Mouse (Mus musculus) limb, embryonic 15.5 days (tissue): ENCODE measurements at regions not wholly inside any gene's neighbourhood (a gene's known extent, or its start where the extent isn't known, plus 50 kb on each side); places are given as distances from the start of the nearest gene placed in this dataset.

Experiments
- ATAC-seq: fragments of 200-750 bp; cut with Nextera tagmentation; 2 replicates; pipeline ENCODE4 v1.8.0; 2017; ENCODE audit warnings: low read depth, moderate TSS enrichment; ENCODE audit not compliant: insufficient number of reproducible peaks, low FRiP score, low TSS enrichment
- H3K27ac ChIP-seq: fragments of 300-500 bp; sonication (generic); 2 replicates; pipeline ENCODE4 v1.5.1; 2015; ENCODE audit warnings: moderate library complexity, mild to moderate bottlenecking, inconsistent platforms
- H3K27me3 ChIP-seq: fragments of 300-500 bp; sonication (generic); 2 replicates; pipeline ENCODE4 v1.6.1; 2015; ENCODE audit warnings: inconsistent platforms
- H3K36me3 ChIP-seq: fragments of 300-500 bp; sonication (generic); 2 replicates; pipeline ENCODE4 v1.6.1; 2015; ENCODE audit warnings: inconsistent platforms
- H3K4me1 ChIP-seq: fragments of 300-500 bp; sonication (generic); 2 replicates; pipeline ENCODE4 v1.6.1; 2015; ENCODE audit warnings: inconsistent platforms
- H3K4me2 ChIP-seq: fragments of 300-500 bp; sonication (generic); 2 replicates; pipeline ENCODE4 v1.6.1; 2015; ENCODE audit warnings: mild to moderate bottlenecking, inconsistent platforms
- H3K4me3 ChIP-seq: fragments of 300-500 bp; sonication (generic); 2 replicates; pipeline ENCODE4 v1.5.1; 2015; ENCODE audit warnings: mild to moderate bottlenecking, inconsistent platforms
- H3K9ac ChIP-seq: fragments of 300-500 bp; sonication (generic); 2 replicates; pipeline ENCODE4 v1.6.1; 2015; ENCODE audit warnings: inconsistent platforms
- H3K9me3 ChIP-seq: fragments of 300-500 bp; sonication (generic); 2 replicates; pipeline ENCODE4 v1.6.1; 2016; ENCODE audit warnings: inconsistent platforms
- WGBS: fragments of 180-500 bp; shearing (Covaris S2); methylation state at CpG from one replicate; pipeline ENCODE4 v1.1.7; 2015; 5-methylcytosine and 5-hydroxymethylcytosine counted together

DNA sequence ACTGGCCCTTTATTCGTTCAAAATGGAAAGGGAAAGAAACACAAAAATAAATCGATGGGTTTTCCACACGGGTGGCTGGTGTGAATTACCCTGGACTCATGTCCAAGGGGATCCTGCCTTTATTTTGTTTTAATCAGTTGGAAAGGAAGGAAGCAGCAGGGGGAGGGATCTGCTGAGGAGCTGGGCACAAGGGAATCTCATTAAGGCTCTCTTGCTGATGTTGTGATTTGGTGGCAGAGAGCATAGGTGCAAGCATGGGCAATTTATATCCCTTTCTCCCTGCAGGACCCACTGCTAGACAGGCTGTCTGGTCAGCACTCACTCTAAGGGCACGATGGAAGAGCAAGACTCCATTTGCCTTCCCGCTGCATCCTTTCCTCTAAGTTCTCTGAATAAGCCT, 469.2 kb downstream of the Epha7 start:
- no peak overlapping the region for H3K4me3 ChIP-seq
- no peak for ATAC-seq
- no peaks in the 10 kb centered on the region for H3K27me3 ChIP-seq
- no peak overlapping the region for H3K9ac ChIP-seq
- H3K4me2 ChIP-seq: no peak overlapping the region
- no peak overlapping the region for H3K27ac ChIP-seq
- no peaks in the 10 kb centered on the region for H3K36me3 ChIP-seq
- no peaks in the 10 kb centered on the region for H3K9me3 ChIP-seq
- 53% methylated on average over 5 of the region's 5 CpGs for WGBS
- H3K4me1 ChIP-seq: no peaks in the 10 kb centered on the region

DNA sequence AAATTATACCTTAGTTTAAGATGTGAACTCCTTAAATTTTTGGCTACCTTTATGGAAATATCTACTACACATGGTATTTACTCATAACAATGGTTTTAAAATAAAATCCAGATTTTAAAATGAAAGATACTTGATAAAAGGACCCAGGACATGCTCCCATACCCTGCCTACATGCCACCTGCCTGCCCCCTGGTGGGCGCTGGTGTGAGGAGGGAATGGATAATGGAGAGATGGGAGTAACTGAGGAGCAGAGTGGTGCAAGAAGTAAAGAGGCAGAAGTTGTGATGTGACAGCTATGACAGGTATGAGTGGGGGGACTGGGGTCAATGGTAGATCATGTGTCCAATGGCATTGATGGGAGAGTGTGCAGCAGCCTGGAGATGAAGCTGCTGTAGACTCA, 488.4 kb downstream of the Epha7 start:
- H3K9ac ChIP-seq: no peak overlapping the region
- no peak overlapping the region for H3K4me2 ChIP-seq
- no peaks in the 10 kb centered on the region for H3K27me3 ChIP-seq
- ATAC-seq: no peak
- no peaks in the 10 kb centered on the region for H3K4me1 ChIP-seq
- no peak overlapping the region for H3K4me3 ChIP-seq
- H3K27ac ChIP-seq: no peak overlapping the region
- no peaks in the 10 kb centered on the region for H3K36me3 ChIP-seq
- H3K9me3 ChIP-seq: no peaks in the 10 kb centered on the region
- WGBS: 53% methylated on average over 1 of the region's 1 CpGs

DNA sequence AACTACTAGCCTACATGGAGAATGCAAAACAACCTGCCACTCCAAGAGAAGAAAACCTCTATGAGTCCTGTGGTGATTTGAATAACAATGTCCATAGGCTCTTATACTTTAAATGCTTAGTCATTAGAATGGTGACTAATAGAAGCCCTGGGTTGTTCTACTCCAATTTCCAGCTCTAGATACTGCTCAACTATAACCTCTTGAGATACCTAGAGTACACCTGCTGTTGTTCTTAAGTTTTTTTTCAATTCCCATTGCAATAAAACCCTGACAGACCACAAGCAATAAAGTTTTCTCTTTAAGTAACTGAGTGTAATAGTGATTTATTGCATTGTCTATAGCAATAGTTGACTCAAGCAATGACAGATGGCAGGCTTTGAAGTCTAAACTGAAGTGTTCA, 491.0 kb downstream of the Epha7 start:
- H3K27me3 ChIP-seq: no peaks in the 10 kb centered on the region

DNA sequence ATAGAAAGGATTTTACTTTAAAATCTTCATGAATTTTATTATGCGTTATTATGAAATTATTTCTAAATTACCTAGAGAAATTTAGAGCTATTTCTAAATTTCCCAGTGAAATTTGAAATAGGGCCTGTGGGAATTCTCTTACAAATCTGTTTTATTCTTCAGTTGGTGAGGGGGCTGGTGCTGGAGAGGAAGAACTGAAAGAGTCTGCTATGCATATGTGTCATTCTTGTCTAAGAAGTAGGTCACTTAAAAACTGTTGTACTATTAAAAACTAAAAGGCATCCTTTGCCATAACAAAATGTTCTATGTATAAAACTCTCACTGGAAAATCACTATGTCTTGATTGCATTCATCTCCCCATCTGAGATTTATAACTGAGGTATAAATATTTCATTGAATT, 494.3 kb downstream of the Epha7 start:
- no peak for ATAC-seq
- Histone ChIP-seq H3K27ac (no peak overlapping the region), H3K4me3 (no peak overlapping the region), H3K9me3 (no peaks in the 10 kb centered on the region), H3K27me3 (no peaks in the 10 kb centered on the region), H3K4me1 (no peaks in the 10 kb centered on the region), H3K4me2 (no peak overlapping the region), H3K36me3 (no peaks in the 10 kb centered on the region), H3K9ac (no peak overlapping the region)
- 87% methylated on average over 1 of the region's 1 CpGs for WGBS

More for the DNA sequence above, 491.0 kb downstream of the Epha7 start:
- Histone ChIP-seq H3K4me2 (no peak overlapping the region), H3K9ac (no peak overlapping the region), H3K4me1 (no peaks in the 10 kb centered on the region), H3K4me3 (no peak overlapping the region), H3K27ac (no peak overlapping the region), H3K9me3 (no peaks in the 10 kb centered on the region), H3K36me3 (no peaks in the 10 kb centered on the region)
- ATAC-seq: no peak

DNA sequence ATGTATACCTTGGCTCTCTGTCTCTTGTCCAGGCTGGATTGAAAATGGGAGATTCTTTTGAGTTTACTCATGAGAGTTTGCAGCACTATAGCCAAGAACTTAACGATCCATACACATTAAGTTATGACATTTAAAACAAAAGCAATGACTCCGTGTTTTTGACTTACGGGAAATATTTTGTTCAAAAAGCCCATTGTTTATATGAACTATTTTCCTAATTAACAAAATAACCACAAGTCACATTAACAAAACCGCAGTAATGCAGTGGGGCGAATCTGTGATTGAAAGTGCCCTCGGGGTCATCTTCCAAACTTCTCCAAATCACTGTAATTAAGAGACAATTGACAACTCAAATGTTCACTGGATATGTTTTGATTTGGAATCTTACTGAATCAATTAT, 511.0 kb downstream of the Epha7 start:
- Histone ChIP-seq H3K36me3 (no peaks in the 10 kb centered on the region), H3K27me3 (no peaks in the 10 kb centered on the region), H3K9ac (no peak overlapping the region), H3K9me3 (no peaks in the 10 kb centered on the region), H3K4me1 (no peaks in the 10 kb centered on the region), H3K4me2 (no peak overlapping the region), H3K27ac (no peak overlapping the region), H3K4me3 (no peak overlapping the region)
- ATAC-seq: no peak
- WGBS: 75% methylated on average over 6 of the region's 6 CpGs

DNA sequence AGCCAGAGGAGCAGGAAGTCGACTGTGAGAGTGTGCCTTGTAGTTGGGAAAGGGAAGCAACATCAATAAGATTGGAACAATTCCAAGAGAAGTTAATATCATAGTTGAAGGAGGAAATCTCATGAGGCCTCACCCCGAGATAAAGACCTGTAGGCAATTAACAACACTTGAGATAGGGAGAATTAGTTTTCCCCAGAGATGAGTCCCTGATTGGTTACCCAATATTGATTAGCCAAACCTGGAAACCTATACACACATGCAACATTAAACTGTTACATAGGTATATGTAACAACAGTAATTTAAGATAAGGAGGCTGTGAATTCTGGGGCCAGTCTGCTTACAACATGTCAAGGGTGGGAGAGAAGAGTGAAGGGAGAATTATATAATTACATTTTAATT, 516.2 kb downstream of the Epha7 start:
- Histone ChIP-seq H3K27ac (no peak overlapping the region), H3K4me1 (no peaks in the 10 kb centered on the region), H3K4me2 (no peak overlapping the region), H3K9ac (no peak overlapping the region), H3K4me3 (no peak overlapping the region), H3K27me3 (no peaks in the 10 kb centered on the region), H3K36me3 (no peaks in the 10 kb centered on the region), H3K9me3 (no peaks in the 10 kb centered on the region)
- no peak for ATAC-seq
- 62% methylated on average over 2 of the region's 2 CpGs for WGBS

DNA sequence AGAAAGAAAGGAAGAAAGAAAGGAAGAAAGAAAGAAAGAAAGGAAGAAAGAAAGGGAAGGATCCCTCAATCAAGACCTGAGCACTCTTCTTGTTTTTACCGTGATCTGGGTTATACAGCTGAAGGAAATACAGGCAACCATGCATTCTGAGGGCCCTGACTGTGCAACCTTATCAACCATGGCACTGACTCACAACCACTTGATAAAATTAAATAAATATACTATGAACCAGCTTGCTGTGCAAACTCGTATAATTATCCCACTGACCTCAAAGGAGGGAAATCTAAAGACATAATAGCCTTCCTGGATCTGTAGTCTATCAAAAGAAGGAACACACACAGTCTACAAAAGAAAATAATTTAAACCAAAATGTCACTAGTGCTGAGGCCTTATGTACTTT, 518.8 kb downstream of the Epha7 start:
- no peak for ATAC-seq
- no peaks in the 10 kb centered on the region for H3K27me3 ChIP-seq
- no peaks in the 10 kb centered on the region for H3K9me3 ChIP-seq
- no peak overlapping the region for H3K27ac ChIP-seq
- H3K4me2 ChIP-seq: no peak overlapping the region
- no peaks in the 10 kb centered on the region for H3K4me1 ChIP-seq
- 75% methylated on average over 2 of the region's 2 CpGs for WGBS
- no peak overlapping the region for H3K4me3 ChIP-seq
- no peak overlapping the region for H3K9ac ChIP-seq
- H3K36me3 ChIP-seq: no peaks in the 10 kb centered on the region

DNA sequence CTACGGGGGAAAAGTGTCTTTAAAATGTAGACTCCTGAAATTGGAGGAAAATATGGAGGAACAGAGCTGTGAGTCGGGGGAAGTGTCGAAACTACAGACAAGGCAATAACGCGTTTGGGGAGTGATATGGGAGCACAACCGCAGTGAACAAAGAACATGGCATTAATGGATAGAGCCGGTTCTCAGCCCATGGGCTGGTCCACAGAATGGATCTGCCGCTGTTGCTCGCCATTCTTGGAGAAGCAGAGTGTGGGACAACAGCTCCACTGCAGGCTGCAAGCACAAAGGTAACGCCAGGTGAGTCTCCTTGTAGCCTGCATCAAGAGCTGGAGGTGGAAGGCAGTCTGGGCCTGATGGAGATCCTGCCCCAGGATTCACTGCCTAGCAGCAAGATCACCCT, 524.3 kb downstream of the Epha7 start:
- no peaks in the 10 kb centered on the region for H3K9me3 ChIP-seq
- no peak overlapping the region for H3K4me3 ChIP-seq
- no peak overlapping the region for H3K27ac ChIP-seq
- ATAC-seq: no peak
- WGBS: 87% methylated on average over 10 of the region's 10 CpGs
- no peaks in the 10 kb centered on the region for H3K27me3 ChIP-seq
- no peak overlapping the region for H3K9ac ChIP-seq
- no peak overlapping the region for H3K4me2 ChIP-seq
- no peaks in the 10 kb centered on the region for H3K4me1 ChIP-seq
- H3K36me3 ChIP-seq: no peaks in the 10 kb centered on the region

DNA sequence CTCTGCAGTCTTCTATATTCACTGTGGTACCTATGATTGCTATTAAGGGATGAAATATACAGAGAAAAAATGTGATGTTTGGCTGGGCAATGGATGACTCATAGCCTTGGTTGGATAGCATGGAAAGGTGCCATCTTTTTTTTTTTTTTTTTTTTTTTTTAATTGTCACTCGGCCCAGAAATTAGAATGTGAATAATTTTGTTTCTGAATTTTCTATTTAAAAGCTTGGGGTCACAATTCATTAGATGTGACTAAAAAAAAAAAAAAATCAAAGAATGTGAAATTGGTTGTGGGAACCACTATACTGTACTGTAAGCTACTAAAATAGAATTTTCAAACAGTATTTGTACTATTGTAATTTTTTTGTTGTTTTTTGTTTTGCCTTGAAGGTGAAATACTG, 549.3 kb downstream of the Epha7 start:
- H3K4me2 ChIP-seq: no peak overlapping the region
- H3K27me3 ChIP-seq: no peaks in the 10 kb centered on the region
- no peak for ATAC-seq
- no peak overlapping the region for H3K4me3 ChIP-seq
- WGBS: 70% methylated on average over 1 of the region's 1 CpGs
- H3K9me3 ChIP-seq: no peaks in the 10 kb centered on the region
- no peak overlapping the region for H3K27ac ChIP-seq
- H3K36me3 ChIP-seq: no peaks in the 10 kb centered on the region
- H3K4me1 ChIP-seq: no peaks in the 10 kb centered on the region
- H3K9ac ChIP-seq: no peak overlapping the region

DNA sequence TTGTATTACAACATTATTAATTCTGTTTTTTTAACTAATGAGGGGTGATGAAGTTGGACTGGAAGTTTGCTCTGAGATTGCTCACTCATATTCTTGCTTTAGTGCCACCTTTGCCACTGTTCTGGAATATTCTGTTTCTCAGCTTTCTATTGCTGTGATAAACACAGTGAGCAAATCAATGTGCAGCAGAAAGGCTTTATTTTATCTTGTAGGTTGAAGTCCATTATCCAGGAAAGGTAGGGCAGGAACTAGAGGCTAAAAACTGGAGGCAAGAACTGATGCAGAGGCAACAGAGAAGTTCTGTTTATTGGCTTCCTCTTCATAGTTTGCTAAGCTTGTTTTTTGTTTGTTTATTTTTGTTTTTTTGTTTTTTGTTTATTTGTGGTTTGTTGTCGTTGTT, 576.4 kb downstream of the Epha7 start:
- no peak for ATAC-seq
- Histone ChIP-seq H3K9ac (no peak overlapping the region), H3K9me3 (no peaks in the 10 kb centered on the region), H3K36me3 (no peaks in the 10 kb centered on the region), H3K4me3 (no peak overlapping the region), H3K27ac (no peak overlapping the region), H3K27me3 (no peaks in the 10 kb centered on the region), H3K4me2 (no peak overlapping the region), H3K4me1 (no peaks in the 10 kb centered on the region)
- WGBS: 92% methylated on average over 1 of the region's 1 CpGs

DNA sequence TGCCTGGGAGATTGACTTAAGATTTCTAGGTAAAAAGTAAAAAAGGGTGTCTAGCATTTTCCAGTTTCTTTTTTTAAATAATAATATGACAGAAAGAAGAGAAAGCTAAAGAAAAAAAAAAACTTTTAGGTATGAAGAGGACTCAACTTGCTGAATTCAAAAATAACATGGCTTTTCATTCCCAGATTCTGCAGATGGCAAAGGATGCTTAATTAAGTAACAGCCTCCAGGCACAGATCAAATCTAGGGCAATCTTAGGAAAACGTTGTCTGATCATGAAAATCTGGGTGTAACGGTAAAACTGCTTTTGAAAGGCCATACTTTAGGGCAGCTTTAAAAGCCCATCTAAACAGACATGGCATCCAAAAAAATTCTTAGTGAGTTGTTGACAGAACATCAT, 577.4 kb downstream of the Epha7 start:
- 52% methylated on average over 2 of the region's 2 CpGs for WGBS

DNA sequence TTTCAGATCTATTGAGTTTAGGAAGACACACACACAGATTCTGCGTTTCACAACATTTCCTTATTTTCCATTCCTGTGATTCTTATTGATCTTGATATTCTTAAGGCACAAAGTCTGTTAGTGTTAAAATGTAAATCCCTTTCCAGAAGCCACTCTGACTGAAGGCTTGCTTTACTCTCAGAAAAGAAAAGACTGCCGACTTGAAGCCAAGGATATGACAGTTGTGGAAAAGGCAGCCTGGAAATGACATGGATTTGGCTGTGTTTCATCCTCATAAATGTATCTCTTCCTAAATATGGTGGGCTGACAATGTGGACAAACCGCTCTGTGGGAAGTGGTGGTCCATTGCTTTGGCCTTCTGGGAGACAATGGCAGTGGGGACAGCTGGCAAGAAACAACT, 589.2 kb downstream of the Epha7 start:
- no peak for ATAC-seq
- Histone ChIP-seq H3K4me2 (no peak overlapping the region), H3K4me1 (no peaks in the 10 kb centered on the region), H3K9me3 (no peaks in the 10 kb centered on the region), H3K9ac (no peak overlapping the region), H3K4me3 (no peak overlapping the region), H3K36me3 (no peaks in the 10 kb centered on the region), H3K27me3 (no peaks in the 10 kb centered on the region), H3K27ac (no peak overlapping the region)
- WGBS: 84% methylated on average over 3 of the region's 3 CpGs

More for the DNA sequence above, 577.4 kb downstream of the Epha7 start:
- Histone ChIP-seq H3K4me1 (no peaks in the 10 kb centered on the region), H3K27ac (no peak overlapping the region), H3K36me3 (no peaks in the 10 kb centered on the region), H3K9me3 (no peaks in the 10 kb centered on the region), H3K9ac (no peak overlapping the region), H3K4me3 (no peak overlapping the region), H3K27me3 (no peaks in the 10 kb centered on the region), H3K4me2 (no peak overlapping the region)
- no peak for ATAC-seq

DNA sequence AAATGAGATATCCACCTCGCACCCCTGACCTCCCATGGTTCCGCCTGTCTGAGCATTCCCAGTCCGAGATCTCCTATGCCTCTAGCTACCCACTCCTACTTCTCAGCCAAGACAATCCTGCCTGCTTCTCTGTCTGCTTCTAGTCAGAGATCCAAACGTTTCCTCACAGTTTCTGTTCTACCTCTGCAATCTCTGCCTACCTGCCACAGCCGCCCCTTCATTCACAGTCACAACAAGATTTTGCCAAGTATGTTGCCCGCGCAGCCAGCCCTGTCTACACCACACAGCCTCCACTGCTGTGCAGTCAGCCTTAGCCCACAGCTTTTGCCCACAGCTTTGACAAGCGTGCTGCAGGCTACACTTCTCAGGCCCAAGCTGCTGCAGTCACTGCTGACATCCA, 601.7 kb downstream of the Epha7 start:
- no peak for ATAC-seq
- WGBS: 90% methylated on average over 8 of the region's 8 CpGs
- H3K27me3 ChIP-seq: no peaks in the 10 kb centered on the region
- H3K27ac ChIP-seq: no peak overlapping the region
- H3K9me3 ChIP-seq: no peaks in the 10 kb centered on the region
- no peaks in the 10 kb centered on the region for H3K4me1 ChIP-seq
- H3K9ac ChIP-seq: no peak overlapping the region
- no peak overlapping the region for H3K4me3 ChIP-seq
- H3K36me3 ChIP-seq: no peaks in the 10 kb centered on the region
- H3K4me2 ChIP-seq: no peak overlapping the region
